Comparison of ENCODE assay signal across 9 mouse cellular contexts in the genomic region with DNA sequence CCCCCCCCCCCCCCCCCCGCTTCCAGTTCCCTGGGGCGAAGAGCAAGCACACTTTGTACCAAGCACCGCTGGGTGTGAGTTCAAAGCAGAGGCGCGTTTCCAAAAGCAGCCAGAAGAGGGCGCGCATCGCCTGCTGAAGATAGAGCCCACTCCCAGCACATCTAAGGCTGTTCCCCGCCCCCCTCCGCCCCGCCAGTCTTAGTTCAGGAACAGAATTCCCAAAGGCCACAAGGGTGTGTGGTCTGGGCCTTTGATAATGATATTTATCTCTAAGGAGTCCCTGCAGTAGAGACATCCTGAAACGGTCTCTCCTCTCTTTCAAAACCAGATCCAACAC. TPM values are rescaled to one million over a fixed set of nuclear protein-coding genes. Genes with fewer than 3 reads are reported as not detected.
DNase-seq lines count a peak whose midpoint lies in the region; ATAC-seq and TF ChIP-seq lines count a peak whose summit lies in the region.
"Had no signal": no experiment of that assay in that cellular context is flagged by ENCODE, and none has a peak within 500 bp of the region (broad histone marks: within the 10 kb centered on the region; RNA-seq: fewer than 3 reads in every experiment).

No protein-coding gene starts in this region.

- H3K4me1 ChIP-seq in cortical plate, adult 2 months (ENCODE audit: control insufficient read depth, insufficient read depth, low read length) = no peaks in the 10 kb centered on the region
- H3K4me1 ChIP-seq: megakaryocyte, embryonic 14.5 days had no signal

- intact Hi-C loops in left cerebral cortex, adult 2 months (cut with DNase I) = loop anchor here (1.0 to 10.0 kb wide), 4 partner anchors 155 to 1265 kb away; a partner anchor contains a TSS

- DNase-seq in adrenal gland, adult (ENCODE audit: inconsistent age in 2 of 2, low spot score in 1 of 2) = peak; percentile 90 to 97
- peak; percentile 92 for DNase-seq in gastrocnemius, postnatal 10 days
- DNase-seq in hindlimb bud, embryonic 11.5 days (ENCODE audit: extremely low spot score, low read depth, low spot score) = peak; percentile 66
- peak; percentile 89 for DNase-seq in left cerebral cortex, adult 2 months (ENCODE audit: extremely low spot score in 1 of 2, low spot score in 2 of 2)
- peak; percentile 88 to 90 for DNase-seq in lung, postnatal 4 days
- peak; percentile 83 for DNase-seq in right cerebral cortex, postnatal 25 days

- H3K27ac ChIP-seq in cortical plate, adult 2 months (ENCODE audit: insufficient read depth, low read length) = no peak overlapping the region
- no peak overlapping the region for H3K27ac ChIP-seq in left cerebral cortex, adult 2 months

- ATAC-seq in erythroblast, adult 5-6 weeks (replicated peaks; ENCODE audit: low FRiP score, poor library complexity, severe bottlenecking) = no peak

- H3K4me3 ChIP-seq in cortical plate, adult 2 months (ENCODE audit: insufficient read depth, low read length) = no peak overlapping the region
- H3K4me3 ChIP-seq in left cerebral cortex, adult 2 months = no peak overlapping the region
- H3K4me3 ChIP-seq: megakaryocyte, embryonic 14.5 days had no signal

- peak; percentile 78 for TF ChIP-seq CTCF in cortical plate, adult 2 months (IDR thresholded peaks at IDR 0.05; ENCODE audit: extremely low read depth, insufficient read depth, low read length)
- peak; percentile 78 for TF ChIP-seq CTCF in left cerebral cortex, adult 2 months (IDR thresholded peaks at IDR 0.05)

- TF ChIP-seq POLR2A in cortical plate, adult 2 months (IDR thresholded peaks at IDR 0.05; ENCODE audit: extremely low read depth, insufficient read depth, low read length) = no peak

RNA-seq across cellular contexts. Expression of a gene that starts 28.9 kb away (rescaled TPM):
- polyA plus RNA-seq in cortical plate, adult 2 months (2012; rRNA removed) = 0.08 TPM in 2 replicates
- under 1 TPM in 1 of 2 experiments, not detected in 1; 0.12 TPM for total RNA-seq in gastrocnemius, postnatal 10 days (2021)
- total RNA-seq in left cerebral cortex, adult 2 months (2021) = under 1 TPM; 0.14 to 0.16 TPM
- not detected in 2 replicates for total RNA-seq in erythroblast, adult 5-6 weeks (2015; ENCODE audit: low replicate concordance)
- total RNA-seq in erythroblast, adult 5-6 weeks (2017; ENCODE audit: low replicate concordance) = not detected in 2 replicates
